Mouse (Mus musculus) hindbrain, embryonic 13.5 days (tissue): ENCODE results near the gene Pcgf6. TPM values are rescaled to one million over a fixed set of nuclear protein-coding genes. Genes with fewer than 3 reads are reported as not detected.

Source experiments
- ATAC-seq: fragments of 200-750 bp; cut with Nextera tagmentation; 2 replicates; pipeline ENCODE4 v1.8.0; 2017; ENCODE audit warnings: moderate TSS enrichment; ENCODE audit not compliant: low FRiP score
- H3K27ac ChIP-seq: fragments of 300-500 bp; sonication (generic); 2 replicates; pipeline ENCODE4 v1.5.1; 2015; ENCODE audit warnings: inconsistent platforms, mild to moderate bottlenecking, moderate library complexity
- H3K27me3 ChIP-seq: fragments of 300-500 bp; sonication (generic); 2 replicates; pipeline ENCODE4 v1.6.1; 2015; ENCODE audit warnings: mild to moderate bottlenecking, inconsistent platforms
- H3K36me3 ChIP-seq: fragments of 300-500 bp; sonication (generic); 2 replicates; pipeline ENCODE4 v1.6.1; 2015; ENCODE audit warnings: mild to moderate bottlenecking, inconsistent platforms
- H3K4me1 ChIP-seq: fragments of 300-500 bp; sonication (generic); replicated peaks from 2 replicates; pipeline ENCODE4 v1.6.1; 2015; ENCODE audit warnings: inconsistent platforms
- H3K4me2 ChIP-seq: fragments of 300-500 bp; sonication (generic); 2 replicates; pipeline ENCODE4 v1.6.1; 2015; ENCODE audit warnings: inconsistent platforms, mild to moderate bottlenecking, moderate library complexity
- H3K4me3 ChIP-seq: fragments of 300-500 bp; sonication (generic); 2 replicates; pipeline ENCODE4 v1.5.1; 2015; ENCODE audit warnings: mild to moderate bottlenecking, inconsistent platforms
- H3K9ac ChIP-seq: fragments of 300-500 bp; sonication (generic); 2 replicates; pipeline ENCODE4 v1.6.1; 2015; ENCODE audit warnings: mild to moderate bottlenecking, inconsistent platforms
- H3K9me3 ChIP-seq: fragments of 300-500 bp; sonication (generic); 2 replicates; pipeline ENCODE4 v1.6.1; 2016; ENCODE audit warnings: inconsistent platforms
- whole genome bisulfite sequencing: fragments of 180-500 bp; shearing (Covaris S2); methylation state at CpG from one replicate; pipeline ENCODE4 v1.1.7; 2015; 5-methylcytosine and 5-hydroxymethylcytosine counted together
- polyA plus RNA-seq: library from polyadenylated mRNA; unstranded; fragments of >200 nt; fragmentation: Nextera tagmentation; extraction: Ambion mirVana; gene quantifications from 2 replicates; pipeline ENCODE4 v1.2.1, GENCODE M21; 2015

The Pcgf6 gene
- polyA plus RNA-seq, 1 experiment from 2014 or later: 31.2 TPM

GRCm38 (mm10) chr19:47019326-47019725, 31.4 kb downstream of the Pcgf6 start:
- WGBS: 5% methylated on average over 6 of the region's 6 CpGs
- H3K27me3 ChIP-seq: peaks cover 16% of the 10 kb centered on the region
- peak overlapping the region; percentile 89 for H3K9ac ChIP-seq
- peak; percentile 8; the same call in 1 of the 2 replicates for ATAC-seq
- no peaks in the 10 kb centered on the region for H3K9me3 ChIP-seq
- H3K4me3 ChIP-seq: peak overlapping the region; percentile 91
- H3K4me1 ChIP-seq: peaks cover 28% of the 10 kb centered on the region
- H3K4me2 ChIP-seq: peak overlapping the region; percentile 82
- H3K27ac ChIP-seq: peak overlapping the region; percentile 94
- H3K36me3 ChIP-seq: peaks cover 46% of the 10 kb centered on the region

- Histone ChIP-seq H3K36me3 (peaks cover 36% of the 10 kb centered on the region), H3K4me3 (peak overlapping the region; percentile 91), H3K4me1 (peaks cover 29% of the 10 kb centered on the region), H3K9me3 (no peaks in the 10 kb centered on the region), H3K27me3 (peaks cover 20% of the 10 kb centered on the region), H3K4me2 (peak overlapping the region; percentile 82), H3K9ac (peak overlapping the region; percentile 89), H3K27ac (peak overlapping the region; percentile 94)
- WGBS: 8% methylated on average over 2 of the region's 2 CpGs
- ATAC-seq: no peak
Observed at GRCm38 (mm10) chr19:47018330-47018729, 32.4 kb downstream of the Pcgf6 start.

GRCm38 (mm10) chr19:47017831-47018230, 32.9 kb downstream of the Pcgf6 start:
- Histone ChIP-seq H3K9ac (peak overlapping the region; percentile 89), H3K4me2 (peak overlapping the region; percentile 82), H3K27me3 (peaks cover 25% of the 10 kb centered on the region), H3K4me3 (peak overlapping the region; percentile 91), H3K4me1 (peaks cover 34% of the 10 kb centered on the region), H3K9me3 (no peaks in the 10 kb centered on the region), H3K36me3 (peaks cover 31% of the 10 kb centered on the region), H3K27ac (peak overlapping the region; percentile 94)
- 1% methylated on average over 3 of the region's 3 CpGs for WGBS
- ATAC-seq: no peak

GRCm38 (mm10) chr19:47016487-47016886, 34.2 kb downstream of the Pcgf6 start:
- Histone ChIP-seq H3K9ac (peak overlapping the region; percentile 98), H3K4me3 (peak overlapping the region; percentile 91), H3K27me3 (peaks cover 29% of the 10 kb centered on the region), H3K27ac (peak overlapping the region; percentile 98), H3K4me1 (peaks cover 34% of the 10 kb centered on the region), H3K9me3 (no peaks in the 10 kb centered on the region), H3K4me2 (peak overlapping the region; percentile 82), H3K36me3 (peaks cover 17% of the 10 kb centered on the region)
- WGBS: 1% methylated on average over 14 of the region's 15 CpGs
- ATAC-seq: no peak

- Histone ChIP-seq H3K9ac (peak overlapping the region; percentile 98), H3K27ac (peak overlapping the region; percentile 98), H3K4me1 (peaks cover 28% of the 10 kb centered on the region), H3K36me3 (peaks cover 12% of the 10 kb centered on the region), H3K9me3 (no peaks in the 10 kb centered on the region), H3K27me3 (peaks cover 29% of the 10 kb centered on the region), H3K4me2 (peak overlapping the region; percentile 82), H3K4me3 (peak overlapping the region; percentile 91)
- ATAC-seq: no peak
- WGBS: 5% methylated on average over 9 of the region's 9 CpGs
Observed at GRCm38 (mm10) chr19:47015965-47016364, 34.7 kb downstream of the Pcgf6 start.

- Histone ChIP-seq H3K27ac (peak overlapping the region; percentile 98), H3K4me1 (peaks cover 23% of the 10 kb centered on the region), H3K9me3 (no peaks in the 10 kb centered on the region), H3K36me3 (peaks cover 6% of the 10 kb centered on the region; the same call in 1 of the 2 replicates), H3K9ac (peak overlapping the region; percentile 98), H3K4me3 (peak overlapping the region; percentile 91), H3K27me3 (peaks cover 29% of the 10 kb centered on the region), H3K4me2 (peak overlapping the region; percentile 82)
- WGBS: under 1% methylated on average over 37 of the region's 37 CpGs
- ATAC-seq: no peak
Observed at GRCm38 (mm10) chr19:47015396-47015795, 35.3 kb downstream of the Pcgf6 start.

- under 1% methylated on average over 115 of the region's 124 CpGs for WGBS
- Histone ChIP-seq H3K4me2 (peak within 1 kb of the TSS; percentile 82), H3K4me1 (peaks cover 16% of the 10 kb centered on the region), H3K9me3 (no peaks in the 10 kb centered on the region), H3K4me3 (peak within 1 kb of the TSS; percentile 91), H3K27me3 (peaks cover 29% of the 10 kb centered on the region), H3K27ac (peak within 1 kb of the TSS; percentile 98), H3K9ac (peak within 1 kb of the TSS; percentile 98), H3K36me3 (0 out of 2 replicates have a peak, but pooled peaks cover under 1% of the 10 kb centered on the region)
- ATAC-seq: peak; percentile 90
Observed at GRCm38 (mm10) chr19:47014447-47015381, 36.0 kb downstream of the Pcgf6 start, which contains the start of the genes Ina and Nt5c2. TSS of gene Ina (plus strand) at chr19:47014698. TSS of gene Nt5c2 (minus strand) at chr19:47015153.

GRCm38 (mm10) chr19:47014159-47014446, 36.6 kb downstream of the Pcgf6 start:
- WGBS: under 1% methylated on average over 11 of the region's 11 CpGs
- ATAC-seq: peak; percentile 41
- H3K27ac ChIP-seq: peak overlapping the region; percentile 98
- peak overlapping the region; percentile 98 for H3K9ac ChIP-seq
- H3K9me3 ChIP-seq: no peaks in the 10 kb centered on the region
- H3K27me3 ChIP-seq: peaks cover 29% of the 10 kb centered on the region
- H3K4me1 ChIP-seq: peaks cover 10% of the 10 kb centered on the region
- peak overlapping the region; percentile 82 for H3K4me2 ChIP-seq
- H3K4me3 ChIP-seq: peak overlapping the region; percentile 91
- no peaks in the 10 kb centered on the region for H3K36me3 ChIP-seq

- WGBS: 8% methylated on average over 20 of the region's 20 CpGs
- H3K36me3 ChIP-seq: no peaks in the 10 kb centered on the region
Observed at GRCm38 (mm10) chr19:47013340-47014158, 37.2 kb downstream of the Pcgf6 start.

GRCm38 (mm10) chr19:47012521-47013130, 38.1 kb downstream of the Pcgf6 start:
- Histone ChIP-seq H3K27ac (peak overlapping the region; percentile 98), H3K9ac (no peak overlapping the region), H3K36me3 (no peaks in the 10 kb centered on the region), H3K27me3 (peaks cover 29% of the 10 kb centered on the region), H3K4me3 (peak overlapping the region; percentile 91; the same call in 1 of the 2 replicates), H3K9me3 (no peaks in the 10 kb centered on the region), H3K4me1 (peaks cover 10% of the 10 kb centered on the region), H3K4me2 (peak overlapping the region; percentile 82; the same call in 1 of the 2 replicates)
- ATAC-seq: no peak
- 90% methylated on average over 15 of the region's 15 CpGs for WGBS

More at GRCm38 (mm10) chr19:47013340-47014158, 37.2 kb downstream of the Pcgf6 start:
- peaks cover 29% of the 10 kb centered on the region for H3K27me3 ChIP-seq
- ATAC-seq: no peak
- peak overlapping the region; percentile 98 for H3K9ac ChIP-seq
- H3K27ac ChIP-seq: peak overlapping the region; percentile 98
- H3K4me2 ChIP-seq: peak overlapping the region; percentile 82
- peaks cover 10% of the 10 kb centered on the region for H3K4me1 ChIP-seq
- H3K4me3 ChIP-seq: peak overlapping the region; percentile 91
- no peaks in the 10 kb centered on the region for H3K9me3 ChIP-seq

- Histone ChIP-seq H3K27ac (no peak overlapping the region), H3K9ac (no peak overlapping the region), H3K27me3 (peaks cover 19% of the 10 kb centered on the region), H3K4me3 (no peak overlapping the region), H3K4me2 (no peak overlapping the region), H3K36me3 (no peaks in the 10 kb centered on the region), H3K9me3 (no peaks in the 10 kb centered on the region), H3K4me1 (peaks cover 7% of the 10 kb centered on the region; the same call in 1 of the 2 replicates)
- no peak for ATAC-seq
- WGBS: 94% methylated on average over 5 of the region's 5 CpGs
Observed at GRCm38 (mm10) chr19:47009943-47010342, 40.8 kb downstream of the Pcgf6 start.
